Mouse (Mus musculus) effector memory CD4-positive, alpha-beta T cell, adult 5 months (primary cell): Measurements from ENCODE around the gene Spn. TPM values are rescaled to one million over a fixed set of nuclear protein-coding genes. Genes with fewer than 3 reads are reported as not detected.

Source experiments
- polyA plus RNA-seq: library from polyadenylated mRNA; unstranded; fragments of 100-300 nt; shearing (Covaris generic); gene quantifications from one replicate; pipeline ENCODE4 v1.2.1, GENCODE M21; 2017

Gene Spn
- 49.7 TPM for polyA plus RNA-seq

DNA sequence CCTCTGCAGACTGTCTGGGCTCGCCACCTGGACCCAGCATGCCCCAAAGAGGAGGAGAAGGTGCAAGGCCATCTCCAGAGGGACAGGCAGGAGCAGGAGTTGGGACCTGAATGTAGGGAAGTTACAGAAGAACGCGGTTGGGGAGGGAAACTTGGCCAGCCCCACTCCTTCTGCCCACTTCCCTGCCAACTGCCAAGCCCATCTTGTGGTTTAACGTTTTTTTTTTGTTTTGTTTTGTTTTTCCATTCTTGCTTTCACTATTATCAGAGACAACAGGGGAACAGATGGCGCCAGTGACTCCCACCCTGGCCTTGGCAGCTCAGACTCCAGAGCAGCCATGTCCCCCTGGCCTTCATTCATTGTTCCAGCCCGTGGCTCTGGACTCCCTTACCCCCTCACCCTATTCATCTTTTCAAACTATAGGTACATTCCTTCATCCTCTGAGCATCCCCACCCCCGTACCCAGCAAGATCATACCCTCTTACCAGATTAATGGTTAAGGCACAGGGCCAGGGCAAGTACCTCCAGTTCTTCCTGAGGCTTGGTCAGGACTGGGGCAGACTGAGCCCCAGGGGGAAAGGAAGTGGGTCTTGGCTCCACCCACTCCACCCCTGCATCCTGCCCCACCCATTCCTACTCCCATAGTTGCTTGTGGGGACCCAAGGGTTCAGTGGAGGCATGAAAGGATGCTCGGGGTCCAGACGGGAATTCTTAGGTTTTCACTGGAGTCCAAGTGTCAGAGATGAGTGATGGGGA, at the start of gene Spn:
Spn (minus strand) TSS at position 562 of the 756 bp plus-strand sequence.

DNA sequence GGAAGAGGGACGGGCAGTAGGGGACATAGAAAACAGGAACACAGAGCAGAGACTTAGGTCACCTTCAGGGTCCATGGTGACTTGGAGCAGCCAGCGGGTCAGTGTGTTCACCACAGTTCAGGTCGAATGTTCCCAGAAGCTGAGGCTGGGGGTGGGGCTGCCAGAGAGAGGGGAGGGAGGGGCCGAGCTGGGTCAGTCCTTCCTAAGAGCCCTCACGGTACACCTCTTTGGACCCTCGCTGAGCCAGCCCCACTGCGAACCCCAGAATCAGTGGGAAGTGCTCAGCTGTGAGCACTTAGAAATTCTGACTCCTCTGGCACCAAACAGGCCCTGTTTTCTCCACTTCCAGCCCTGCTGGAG, 15.7 kb downstream of the Spn start, which contains the start of gene Qprt:
Qprt (minus strand) TSS at position 316 of the 360 bp plus-strand sequence.

GRCm38 (mm10) chr7:127091114-127091896, 46.3 kb downstream of the Spn start, which contains the start of gene AI467606:
AI467606 (plus strand) TSS chr7:127091359.

DNA sequence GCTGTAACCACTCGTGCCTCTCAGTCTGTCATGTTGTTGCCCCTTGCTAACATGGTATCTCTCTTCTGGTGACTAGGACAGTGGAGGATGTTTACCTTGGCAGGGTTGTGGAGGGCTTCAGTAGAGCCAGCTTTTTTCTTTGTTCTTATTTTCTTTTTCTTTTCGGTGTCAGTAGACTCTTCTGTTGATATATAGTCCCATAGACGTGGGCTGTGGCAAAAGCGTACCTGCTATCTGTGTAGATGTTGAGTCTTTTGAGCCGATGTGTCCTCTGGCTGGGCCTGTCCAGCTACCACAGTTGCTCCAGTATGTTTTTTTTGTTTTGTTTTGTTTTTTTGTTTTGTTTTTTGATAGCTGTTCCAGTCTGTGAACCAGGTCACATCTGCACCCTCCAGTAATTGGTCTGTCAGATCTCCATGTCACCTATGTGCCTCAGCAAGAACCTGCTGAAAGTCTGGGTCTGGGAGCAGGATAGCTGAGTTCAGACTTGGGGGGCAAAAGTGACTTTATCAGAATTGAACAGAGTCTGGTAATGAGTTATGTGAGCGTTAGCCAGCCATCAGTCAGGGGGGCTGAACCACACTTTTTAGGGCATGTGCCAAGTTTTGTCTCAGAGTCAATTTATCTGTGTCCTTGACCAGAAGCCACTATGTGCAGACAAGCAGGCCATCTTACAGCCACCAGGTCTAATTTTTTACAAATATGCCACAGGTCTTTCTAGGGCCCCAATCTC, 50.2 kb downstream of the Spn start, which contains the start of gene Zg16:
Zg16 (minus strand) TSS at position 51 of the 733 bp plus-strand sequence.

Other genes with a start within 250 kb of the Spn start
- gene Tmem219, start 214.9 kb downstream of the Spn start, polyA plus RNA-seq = 28.4 TPM
- 41.2 TPM for gene Kctd13, start 208.9 kb downstream of the Spn start, polyA plus RNA-seq
- not detected for gene Asphd1, start 188.2 kb downstream of the Spn start, polyA plus RNA-seq
- gene Sez6l2, start 187.3 kb downstream of the Spn start, polyA plus RNA-seq = 0.82 TPM
- 115 TPM for gene Cdipt, start 161.9 kb downstream of the Spn start, polyA plus RNA-seq
- 0.45 TPM for gene Cdiptos, start 161.7 kb downstream of the Spn start, polyA plus RNA-seq
- 61.2 TPM for gene Mvp, start 123.2 kb downstream of the Spn start, polyA plus RNA-seq
- not detected for gene Pagr1b, start 121.3 kb downstream of the Spn start, polyA plus RNA-seq
- gene Pagr1a, start 120.5 kb downstream of the Spn start, polyA plus RNA-seq = 19.7 TPM
- 57.3 TPM for gene Gm42742, start 116.7 kb downstream of the Spn start, polyA plus RNA-seq
- gene Prrt2, start 116.6 kb downstream of the Spn start, polyA plus RNA-seq = 13.1 TPM
- gene Maz, start 110.8 kb downstream of the Spn start, polyA plus RNA-seq = 95.1 TPM
- 2.9 TPM for gene Kif22, start 95.4 kb downstream of the Spn start, polyA plus RNA-seq
- gene Zg16, start 50.5 kb downstream of the Spn start, polyA plus RNA-seq = not detected
- 66.8 TPM for gene AI467606, start 46.5 kb downstream of the Spn start, polyA plus RNA-seq
- gene Qprt, start 15.6 kb downstream of the Spn start, polyA plus RNA-seq = 9.2 TPM
- gene Cd2bp2, start 58.2 kb upstream of the Spn start, polyA plus RNA-seq = 55.9 TPM
- 51.9 TPM for gene Tbc1d10b, start 70.6 kb upstream of the Spn start, polyA plus RNA-seq
- gene Mylpf, start 71.1 kb upstream of the Spn start, polyA plus RNA-seq = 12.4 TPM
- 8.8 TPM for gene Zfp553, start 95.2 kb upstream of the Spn start, polyA plus RNA-seq
- 475 TPM for gene Sept1, start 95.3 kb upstream of the Spn start, polyA plus RNA-seq
- 7.5 TPM for gene Zfp771, start 106.5 kb upstream of the Spn start, polyA plus RNA-seq
- gene Dctpp1, start 122.9 kb upstream of the Spn start, polyA plus RNA-seq = 12.7 TPM
- gene Sephs2, start 136.2 kb upstream of the Spn start, polyA plus RNA-seq = 24.9 TPM
- gene Itgal, start 158.4 kb upstream of the Spn start, polyA plus RNA-seq = 346 TPM
- 0.21 TPM for gene Zfp768, start 207.8 kb upstream of the Spn start, polyA plus RNA-seq
- gene Zfp747, start 238.2 kb upstream of the Spn start, polyA plus RNA-seq = 19.6 TPM
- 5.6 TPM for gene 9130019O22Rik, start 249.3 kb upstream of the Spn start, polyA plus RNA-seq